Comparison of ENCODE assay signal across 11 mouse cellular contexts in the genomic region with DNA sequence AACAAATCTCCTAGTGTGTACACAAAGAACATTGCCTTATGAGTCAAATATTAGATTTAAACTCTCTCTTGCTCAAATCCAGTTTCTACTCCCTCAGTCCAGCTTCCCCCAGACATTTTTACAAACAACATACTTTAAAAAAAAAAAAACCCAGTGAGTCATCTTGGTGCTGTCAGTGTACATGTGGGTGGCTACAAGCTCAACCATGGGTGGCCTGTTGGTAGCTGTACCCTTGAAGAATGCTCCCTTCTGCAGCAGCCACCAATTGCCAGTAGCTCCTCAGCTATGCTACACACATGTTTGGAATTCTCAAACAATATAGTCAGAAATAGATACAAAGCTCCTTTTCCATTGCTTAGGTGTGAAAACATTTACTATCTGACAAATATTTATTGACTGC.
"Had no signal": no experiment of that assay in that cellular context is flagged by ENCODE, and none has a peak within 500 bp of the region (broad histone marks: within the 10 kb centered on the region; RNA-seq: fewer than 3 reads in every experiment).

No protein-coding gene starts in this region.

- H3K27ac ChIP-seq: limb, embryonic 12.5 days; liver, embryonic 14.5 days; midbrain, embryonic 12.5 days; stomach, postnatal 0 days had no signal

- DNase-seq: kidney, adult 8-10 months; kidney, postnatal 25 days; liver; lung, adult 18-20 months; thymus, postnatal 4 days had no signal

- H3K4me1 ChIP-seq: limb, embryonic 12.5 days; midbrain, embryonic 12.5 days had no signal

- ATAC-seq: intestine, postnatal 0 days; midbrain, embryonic 16.5 days had no signal

- H3K9ac ChIP-seq: limb, embryonic 12.5 days; liver, embryonic 14.5 days; midbrain, embryonic 12.5 days had no signal

- H3K27me3 ChIP-seq: limb, embryonic 12.5 days; midbrain, embryonic 12.5 days had no signal

- H3K4me2 ChIP-seq: limb, embryonic 12.5 days; midbrain, embryonic 12.5 days had no signal

- H3K36me3 ChIP-seq: limb, embryonic 12.5 days; midbrain, embryonic 12.5 days had no signal

- H3K9me3 ChIP-seq: midbrain, embryonic 12.5 days had no signal

- H3K4me3 ChIP-seq: limb, embryonic 12.5 days; midbrain, embryonic 12.5 days had no signal
